Mouse (Mus musculus) fibroblast of lung, adult 2 months (primary cell): ENCODE measurements around the gene Map2k7.
A peak's percentile ranks its signal among the peaks of the same experiment; 100 is the strongest.

Source experiments
- DNase-seq: peaks from one replicate; pipeline ENCODE4 v3.0.0-alpha.2; 2011; ENCODE audit warnings: low read depth

Gene Map2k7

DNA sequence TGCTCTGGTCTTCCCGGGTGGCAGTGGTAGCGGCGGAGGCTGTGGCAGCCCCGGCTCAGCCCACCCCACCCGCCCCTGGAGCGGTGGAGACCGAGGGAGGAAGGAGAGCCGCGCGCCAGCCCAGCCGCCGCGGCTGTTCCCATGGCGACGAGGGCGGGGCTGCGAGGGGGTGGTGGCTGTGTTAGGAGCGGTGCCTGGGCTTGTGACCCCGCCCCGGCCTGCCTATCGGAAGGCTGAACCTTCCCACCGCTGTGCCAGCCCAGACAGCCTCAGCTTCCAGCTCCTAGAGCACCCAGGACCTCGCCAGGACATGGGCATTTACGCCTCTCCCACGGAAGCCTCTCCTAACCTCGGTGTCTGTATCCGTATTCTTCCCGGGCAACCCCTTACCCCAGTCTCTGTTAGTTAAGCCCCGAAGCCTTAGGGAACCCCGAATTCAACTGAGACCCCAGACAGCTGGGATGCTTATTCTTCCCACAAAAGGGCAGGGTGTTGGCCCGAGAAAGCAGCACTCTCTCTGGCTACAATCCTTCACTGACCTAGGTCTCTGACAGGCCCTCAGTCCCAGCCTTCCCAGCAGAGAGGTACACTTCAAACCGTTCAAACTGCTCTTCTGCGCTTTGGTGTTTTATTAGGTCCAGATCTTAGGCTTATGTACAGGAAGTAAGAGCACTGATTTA is 20.7 kb downstream of the Map2k7 start, which contains the start of gene Ctxn1:
TSS of gene Ctxn1 (minus strand) at position 150 of the 680 bp plus-strand sequence.
- no peak for DNase-seq

DNA sequence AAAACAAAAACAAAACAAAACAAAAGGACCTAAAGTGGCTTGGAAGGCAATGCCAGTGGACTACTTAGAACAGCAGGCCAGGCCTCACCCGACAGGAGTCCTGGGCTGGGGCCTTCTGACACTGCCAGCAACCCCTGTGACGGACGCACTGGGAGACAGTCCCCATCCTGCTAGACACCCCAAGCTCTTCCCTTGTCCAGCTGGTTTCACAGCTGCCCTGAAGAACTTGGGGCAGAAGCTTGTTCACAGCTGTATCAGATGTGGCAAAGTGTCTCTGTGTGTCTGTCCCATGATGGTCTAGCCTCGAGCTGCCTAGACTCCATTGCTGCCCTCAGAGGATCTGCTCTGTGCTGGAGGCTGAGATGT is 21.2 kb downstream of the Map2k7 start:
- DNase-seq, result no peak

DNA sequence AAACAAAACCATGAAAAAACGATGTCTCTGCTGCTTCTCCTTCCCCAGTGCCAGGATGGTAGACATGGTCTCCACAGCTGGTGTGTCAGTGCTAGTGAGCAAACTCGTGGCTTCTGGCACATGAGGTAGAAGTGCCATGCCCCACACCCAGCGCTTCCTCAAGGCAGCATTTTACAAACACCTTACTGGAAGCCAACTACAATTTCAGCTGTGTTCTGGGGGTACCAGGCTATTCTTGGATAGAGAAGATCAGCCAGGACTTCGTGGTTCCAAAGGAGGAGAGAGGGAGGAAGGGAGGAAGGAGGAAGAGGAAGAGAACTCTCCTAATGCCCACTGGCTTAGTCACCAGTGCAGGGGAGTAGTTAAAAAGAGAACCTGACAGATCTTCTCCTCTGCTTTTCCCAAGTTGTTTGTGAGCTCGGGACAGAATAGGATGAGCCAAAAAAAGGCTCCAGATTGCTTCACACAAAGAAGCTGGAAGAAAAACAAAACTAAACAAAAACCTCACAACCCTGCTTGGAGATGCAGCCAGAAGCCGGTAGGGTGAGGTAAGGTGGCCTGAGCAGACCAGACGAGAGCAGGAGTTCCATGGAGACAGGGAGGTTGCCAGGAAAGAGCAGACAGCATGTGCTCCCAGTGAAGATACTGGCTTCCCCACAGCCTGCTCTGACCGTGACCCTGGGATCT is 24.7 kb downstream of the Map2k7 start:
- DNase-seq, result no peak

DNA sequence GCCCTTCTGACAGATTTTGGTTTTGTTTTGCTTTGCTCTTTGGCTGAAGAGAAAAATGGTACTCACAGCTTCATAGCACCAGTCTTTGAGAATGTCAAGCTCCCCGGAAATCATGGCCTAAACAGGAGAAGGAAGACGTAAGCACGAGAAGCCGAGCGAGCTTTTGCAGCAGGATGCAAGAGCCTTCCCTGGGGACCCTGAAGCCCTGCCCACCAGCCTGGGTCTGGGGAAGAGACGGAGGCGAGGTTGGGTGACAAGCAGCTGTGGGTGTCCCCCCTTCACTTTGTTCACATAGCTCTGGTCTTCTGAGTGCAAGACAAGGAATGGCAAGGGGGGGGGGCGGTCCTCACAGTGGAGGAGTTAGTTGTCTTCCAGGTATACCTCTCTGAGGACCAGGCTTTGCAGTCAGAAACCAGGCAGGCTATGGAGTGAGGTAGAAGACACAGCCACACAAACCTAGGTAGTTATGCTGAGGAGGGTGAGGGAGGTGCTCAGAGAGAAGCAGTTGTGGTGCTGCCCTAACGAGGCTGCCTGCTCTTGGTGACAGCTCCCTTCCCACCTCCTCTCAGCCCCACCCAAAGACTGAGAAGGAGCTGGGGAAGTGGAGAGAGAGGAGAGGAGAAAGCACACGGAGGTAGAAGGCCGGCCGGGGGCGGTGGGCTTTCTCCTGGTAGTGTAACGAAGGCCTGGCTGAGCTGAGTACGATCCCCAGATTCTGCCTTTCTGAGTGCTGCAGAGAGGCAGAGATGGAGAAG is 26.8 kb downstream of the Map2k7 start:
- DNase-seq, result no peak

DNA sequence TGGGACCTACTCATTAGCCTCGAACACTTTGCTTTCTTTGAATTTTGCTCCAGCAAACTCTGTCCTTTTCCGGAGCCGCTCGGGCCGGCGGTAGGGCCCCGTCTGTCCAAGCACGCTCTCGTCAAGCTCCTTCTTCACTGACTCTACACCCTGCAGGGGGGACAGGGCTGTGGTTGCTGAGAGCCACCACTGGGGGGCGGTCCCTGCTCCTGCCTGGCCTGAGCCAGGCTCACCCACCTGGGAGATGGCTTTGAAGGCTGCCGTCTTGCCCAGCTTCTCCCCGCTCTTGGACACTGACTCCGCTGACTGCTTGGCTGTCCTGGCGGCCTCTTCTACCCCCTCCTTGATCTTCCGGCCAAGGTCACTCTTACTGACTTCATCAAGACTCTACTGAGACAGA is 29.1 kb downstream of the Map2k7 start:
- no peak for DNase-seq

DNA sequence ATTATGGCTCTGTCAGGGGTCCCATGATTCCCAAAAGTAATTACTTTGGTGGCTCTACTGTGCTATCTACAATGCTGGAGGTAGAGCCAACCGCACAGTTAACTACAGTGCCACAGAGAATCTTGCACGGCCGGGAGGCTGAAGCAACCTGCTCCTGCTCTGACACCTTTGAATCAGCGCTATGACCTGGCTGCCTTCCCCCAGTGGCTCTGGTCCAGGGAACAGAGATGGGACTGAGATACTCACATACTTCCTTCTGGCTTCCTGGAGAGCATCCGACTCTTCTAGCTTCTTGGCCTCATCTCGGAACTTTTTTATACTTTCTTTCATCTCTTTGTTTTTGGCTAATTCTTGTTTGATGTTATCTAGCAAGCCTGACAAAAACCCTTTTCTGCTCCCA is 31.1 kb downstream of the Map2k7 start:
- no peak for DNase-seq

DNA sequence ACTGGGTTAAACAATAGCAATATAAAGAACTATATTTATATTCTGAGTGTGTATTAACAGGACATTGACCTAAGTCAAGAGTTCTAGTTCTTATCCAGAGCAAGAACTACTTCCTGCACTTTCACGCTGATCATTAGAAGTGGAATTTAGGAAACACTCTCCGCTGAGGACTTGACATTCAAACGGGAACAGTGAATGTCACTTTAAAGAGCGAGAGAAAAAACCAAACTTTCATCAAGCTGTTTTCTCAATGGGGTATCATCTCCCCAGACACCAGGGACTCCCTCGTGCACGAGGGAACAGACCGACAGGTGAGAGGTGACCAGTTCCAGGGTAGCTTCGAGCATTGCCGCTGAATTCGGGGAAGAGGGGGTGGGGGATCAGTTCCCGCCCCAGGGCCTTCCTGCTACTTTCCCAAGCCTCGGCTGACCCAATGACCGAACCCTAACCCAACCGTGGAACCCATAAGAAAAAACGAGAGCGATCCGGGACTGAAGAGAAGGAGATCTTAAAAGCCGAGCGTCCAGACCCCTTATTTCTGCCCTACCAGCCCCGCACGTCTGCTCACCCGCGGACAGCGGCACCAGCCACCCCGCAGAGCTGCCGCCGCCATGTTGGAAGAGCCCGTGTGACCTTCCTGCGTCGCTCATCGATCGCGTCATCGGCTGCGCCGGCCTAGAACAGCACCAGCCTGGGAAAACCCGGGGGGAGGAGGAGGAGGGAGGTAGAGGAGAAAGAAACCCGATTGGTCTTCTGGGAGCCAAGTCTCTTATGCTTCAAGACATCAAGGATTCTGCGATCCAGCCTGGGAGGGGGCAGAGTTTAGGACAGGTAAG is 37.0 kb downstream of the Map2k7 start, which contains the start of gene Timm44:
TSS of gene Timm44 (minus strand) at position 639 of the 836 bp plus-strand sequence.
- peak; percentile 90 for DNase-seq

DNA sequence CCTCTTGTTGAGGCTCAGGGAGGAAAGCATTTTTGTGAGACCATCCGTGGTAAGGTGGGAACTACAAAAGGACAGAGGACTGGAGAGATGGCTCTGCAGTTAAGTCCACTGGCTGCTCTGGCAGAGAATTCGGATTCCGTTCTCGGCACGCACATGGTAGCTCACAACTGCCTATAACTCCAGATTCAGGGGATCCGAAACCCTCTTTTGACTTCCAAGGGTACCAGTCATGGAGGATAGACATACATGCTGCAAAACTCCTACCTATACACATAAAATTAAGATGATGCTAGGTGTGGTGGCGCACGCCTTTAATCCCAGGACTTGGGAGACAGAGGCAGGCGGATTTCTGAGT is 37.5 kb downstream of the Map2k7 start:
- no peak for DNase-seq

DNA sequence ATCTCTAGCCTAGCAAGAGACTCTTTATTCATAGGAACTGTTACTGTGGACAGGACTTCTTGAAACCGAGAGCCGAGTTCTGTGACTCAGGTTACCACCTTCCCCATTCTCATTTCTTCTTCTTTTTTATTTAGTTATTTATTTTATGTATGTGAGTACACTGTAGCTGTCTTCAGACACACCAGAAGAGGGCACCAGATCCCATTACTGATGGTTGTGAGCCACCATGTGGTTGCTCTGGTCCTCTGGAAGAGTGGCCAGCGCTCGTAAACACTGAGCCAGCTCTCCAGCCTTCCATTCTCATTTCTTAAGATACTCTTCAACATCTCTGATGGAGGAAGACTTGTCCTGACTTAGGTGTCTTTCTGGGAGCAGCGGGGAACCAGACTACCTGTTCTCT is 54.2 kb downstream of the Map2k7 start:
- no peak for DNase-seq
